Mouse (Mus musculus) heart, adult 8-10 months (tissue): ENCODE measurements around the gene Gm20518. TPM values are rescaled to one million over a fixed set of nuclear protein-coding genes. Genes with fewer than 3 reads are reported as not detected.

Experiments used
- DNase-seq: peaks from one replicate; pipeline ENCODE4 v3.0.0; 2022; ENCODE audit warnings: low spot score
- total RNA-seq, 4 experiments: library from RNA; stranded (reverse); gene quantifications; 2 replicates each; pipeline ENCODE4 v1.2.4; 2022

Gm20518 gene
- total RNA-seq, 4 experiments from 2014 or later: 0.13 to 0.65 (median 0.28) TPM

- DNase-seq: no peak
Measured at GRCm38 (mm10) chr16:17843701-17844365, 47.6 kb downstream of the Gm20518 start.

- no peak for DNase-seq
Measured at GRCm38 (mm10) chr16:17842437-17842836, 49.0 kb downstream of the Gm20518 start.

- DNase-seq: no peak
Measured at GRCm38 (mm10) chr16:17839976-17840375, 51.5 kb downstream of the Gm20518 start.

GRCm38 (mm10) chr16:17838051-17838450, 53.4 kb downstream of the Gm20518 start, which contains the start of gene Car15:
Gene Car15 (minus strand): TSS chr16:17838364.
- no peak for DNase-seq

- DNase-seq: no peak
Measured at GRCm38 (mm10) chr16:17835481-17835880, 56.0 kb downstream of the Gm20518 start.

GRCm38 (mm10) chr16:17834543-17834942, 56.9 kb downstream of the Gm20518 start:
- DNase-seq: no peak

- DNase-seq: no peak
Measured at GRCm38 (mm10) chr16:17833681-17834399, 57.6 kb downstream of the Gm20518 start.

- no peak for DNase-seq
Measured at GRCm38 (mm10) chr16:17833321-17833680, 58.2 kb downstream of the Gm20518 start.

- DNase-seq: no peak
Measured at GRCm38 (mm10) chr16:17832821-17833220, 58.6 kb downstream of the Gm20518 start, which contains the start of gene B830017H08Rik. Gene B830017H08Rik (plus strand): TSS chr16:17833121.

GRCm38 (mm10) chr16:17831781-17832180, 59.7 kb downstream of the Gm20518 start:
- no peak for DNase-seq

- DNase-seq: no peak
Measured at GRCm38 (mm10) chr16:17830385-17831178, 60.9 kb downstream of the Gm20518 start.

- no peak for DNase-seq
Measured at GRCm38 (mm10) chr16:17828867-17829266, 62.6 kb downstream of the Gm20518 start.

- no peak for DNase-seq
Measured at GRCm38 (mm10) chr16:17828229-17828628, 63.2 kb downstream of the Gm20518 start.

- no peak for DNase-seq
Measured at GRCm38 (mm10) chr16:17826500-17826899, 65.0 kb downstream of the Gm20518 start.

GRCm38 (mm10) chr16:17816528-17816927, 74.9 kb downstream of the Gm20518 start:
- no peak for DNase-seq

GRCm38 (mm10) chr16:17815411-17816402, 75.8 kb downstream of the Gm20518 start:
- DNase-seq: no peak

- no peak for DNase-seq
Measured at GRCm38 (mm10) chr16:17813173-17813572, 78.3 kb downstream of the Gm20518 start.

- peak; percentile 69 for DNase-seq
Measured at GRCm38 (mm10) chr16:17812120-17812519, 79.4 kb downstream of the Gm20518 start.

GRCm38 (mm10) chr16:17809711-17810110, 81.8 kb downstream of the Gm20518 start:
- no peak for DNase-seq

- no peak for DNase-seq
Measured at GRCm38 (mm10) chr16:17809125-17809524, 82.3 kb downstream of the Gm20518 start.
